Mouse (Mus musculus) left cerebral cortex, adult 2 months (tissue): ENCODE results near the gene Cc2d1a. TPM values are rescaled to one million over a fixed set of nuclear protein-coding genes. Genes with fewer than 3 reads are reported as not detected.

ENCODE experiments used
- DNase-seq, 2 experiments: peaks; one replicate each; pipeline ENCODE4 v3.0.0; 2021 to 2022; ENCODE audit warnings: low spot score in 2 of 2, mixed read lengths in 1 of 2; ENCODE audit errors: extremely low spot score in 1 of 2
- H3K27ac ChIP-seq: fragments of 200-600 bp; 2 replicates; pipeline ENCODE4 v1.8.1; 2022
- H3K4me3 ChIP-seq: fragments of 200-600 bp; 2 replicates; pipeline ENCODE4 v1.8.1; 2022
- CTCF ChIP-seq: fragments of 200-600 bp; IDR thresholded peaks from 2 replicates; pipeline ENCODE4 v1.8.1; 2022; ENCODE audit warnings: antibody characterized with exemption, mild to moderate bottlenecking, moderate library complexity
- intact Hi-C: fragments of 180-260 bp; cut with DNase I; formaldehyde crosslinking; loops from one replicate; pipeline ENCODE4 v1.15.1; 2025
- long read RNA-seq, 2 experiments: library from polyadenylated mRNA; stranded (forward); transcript quantifications; one replicate each; pipeline ENCODE4 v2.0.0; 2021; ENCODE audit warnings: borderline mapping rate in 2 of 2
- total RNA-seq, 2 experiments: library from RNA; stranded (reverse); gene quantifications; 2 replicates each; pipeline ENCODE4 v1.2.3; 2021

The Cc2d1a gene
- total RNA-seq = 10 to 100 TPM; 49.9 to 52.2 TPM
- long read RNA-seq, experiment 1, transcript Cc2d1a-201 (29 exons, 3,471 nt) = major isoform, 38 of 74 reads
- long read RNA-seq, experiment 1, partial matches to known transcripts = 13 of 74 reads
- long read RNA-seq, experiment 1, other reads (novel, unspliced or antisense) = 23 of 74 reads
- long read RNA-seq, experiment 2, transcript Cc2d1a-201 (29 exons, 3,471 nt) = major isoform, 27 of 61 reads
- long read RNA-seq, experiment 2, partial matches to known transcripts = 10 of 61 reads
- long read RNA-seq, experiment 2, other reads (novel, unspliced or antisense) = 24 of 61 reads

- peak; percentile 91 to 94 for DNase-seq
- peak within 1 kb of the TSS; percentile 60 for H3K4me3 ChIP-seq
- H3K27ac ChIP-seq = peak within 1 kb of the TSS; percentile 88
- TF ChIP-seq CTCF = no peak
- intact Hi-C loops = no loop called here
These were observed at the start of gene Cc2d1a, which contains the start of gene 4930432K21Rik for GRCm38 (mm10) chr8:84147769-84148530. Gene Cc2d1a (minus strand): TSS chr8:84147936. Gene 4930432K21Rik (plus strand): TSS chr8:84148025.

GRCm38 (mm10) chr8:84197141-84197921 is 49.6 kb upstream of the Cc2d1a start:
- no peak for TF ChIP-seq CTCF
- intact Hi-C loops = no loop called here

GRCm38 (mm10) chr8:84194224-84194743 is 46.5 kb upstream of the Cc2d1a start:
- Histone ChIP-seq H3K27ac (no peak overlapping the region), H3K4me3 (no peak overlapping the region)
- DNase-seq = no peak
- TF ChIP-seq CTCF = no peak
- intact Hi-C loops = no loop called here

More at GRCm38 (mm10) chr8:84197141-84197921, 49.6 kb upstream of the Cc2d1a start:
- DNase-seq = peak; percentile 73 to 78
- H3K4me3 ChIP-seq = peak overlapping the region; percentile 49
- peak overlapping the region; percentile 94 for H3K27ac ChIP-seq

DNA sequence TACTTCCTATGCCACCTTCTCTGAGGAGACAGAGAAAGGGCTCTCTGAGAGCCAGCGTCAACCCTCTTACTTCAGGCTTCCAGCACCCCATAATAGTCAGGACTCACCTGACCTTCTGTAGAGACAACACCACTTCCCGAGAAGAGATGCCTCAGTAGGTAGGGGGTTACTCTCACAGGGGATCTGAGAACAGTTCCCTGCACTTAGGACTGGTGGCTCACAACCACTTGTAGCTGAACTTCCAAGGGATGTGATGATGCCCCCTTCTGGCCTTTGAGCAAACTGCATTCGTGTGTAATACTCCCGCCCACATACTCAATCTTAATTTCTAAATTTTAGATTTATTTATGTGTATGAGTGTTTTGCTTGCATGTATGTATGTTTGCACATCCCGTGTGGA is 45.8 kb upstream of the Cc2d1a start:
- DNase-seq = no peak
- Histone ChIP-seq H3K27ac (no peak overlapping the region), H3K4me3 (no peak overlapping the region)
- TF ChIP-seq CTCF = peak; percentile 34
- intact Hi-C loops = no loop called here

DNA sequence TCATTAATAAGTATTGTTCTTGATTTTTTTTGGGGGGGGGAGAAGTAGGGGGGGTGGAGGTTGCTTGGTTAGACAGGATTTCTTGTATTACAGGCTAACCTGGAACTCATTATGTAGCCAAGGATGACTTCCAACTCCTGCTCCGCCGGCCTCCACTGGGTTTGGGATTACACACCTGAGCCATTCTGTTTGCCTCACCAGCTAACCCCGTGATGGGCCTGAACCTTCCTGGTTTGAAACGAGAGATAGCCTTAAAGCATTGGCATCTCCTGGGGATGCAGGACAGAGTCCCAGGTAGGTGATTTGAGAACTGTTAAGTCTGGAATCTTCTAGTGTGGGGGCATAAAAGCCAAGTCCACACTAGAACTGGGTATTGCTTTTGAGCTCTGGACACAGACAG is 45.4 kb upstream of the Cc2d1a start:
- H3K27ac ChIP-seq = no peak overlapping the region
- no peak overlapping the region for H3K4me3 ChIP-seq
- no peak for DNase-seq
- intact Hi-C loops = no loop called here
- no peak for TF ChIP-seq CTCF

GRCm38 (mm10) chr8:84192555-84192954 is 44.8 kb upstream of the Cc2d1a start:
- peak overlapping the region; percentile 28 for H3K4me3 ChIP-seq
- no peak for TF ChIP-seq CTCF
- H3K27ac ChIP-seq = peak overlapping the region; percentile 85
- DNase-seq = peak; percentile 75 to 76
- intact Hi-C loops = no loop called here

DNA sequence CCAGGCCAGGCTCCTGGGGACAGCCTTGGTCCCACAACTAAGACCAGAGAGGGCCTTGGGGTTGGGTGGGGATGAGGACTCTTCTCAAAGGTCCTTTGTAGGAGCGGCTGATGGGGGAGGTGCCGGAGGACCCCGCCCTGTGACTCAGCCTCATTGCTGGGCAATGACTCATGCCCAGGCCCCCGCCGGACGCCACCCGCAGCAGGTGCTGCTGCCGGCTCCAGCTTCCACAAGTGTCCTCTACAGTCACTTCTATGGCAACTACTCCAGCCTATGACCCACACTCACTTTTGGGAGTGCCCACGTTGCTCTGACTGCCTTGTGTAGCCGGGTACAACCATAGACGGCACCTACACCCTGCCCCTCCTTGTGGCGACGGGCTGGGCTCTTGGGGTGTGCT is 44.3 kb upstream of the Cc2d1a start:
- Histone ChIP-seq H3K27ac (peak overlapping the region; percentile 85), H3K4me3 (peak overlapping the region; percentile 28)
- no peak for DNase-seq
- intact Hi-C loops = no loop called here
- no peak for TF ChIP-seq CTCF

GRCm38 (mm10) chr8:84190191-84190867 is 42.6 kb upstream of the Cc2d1a start:
- peak; percentile 42 for TF ChIP-seq CTCF
- intact Hi-C loops = no loop called here

DNA sequence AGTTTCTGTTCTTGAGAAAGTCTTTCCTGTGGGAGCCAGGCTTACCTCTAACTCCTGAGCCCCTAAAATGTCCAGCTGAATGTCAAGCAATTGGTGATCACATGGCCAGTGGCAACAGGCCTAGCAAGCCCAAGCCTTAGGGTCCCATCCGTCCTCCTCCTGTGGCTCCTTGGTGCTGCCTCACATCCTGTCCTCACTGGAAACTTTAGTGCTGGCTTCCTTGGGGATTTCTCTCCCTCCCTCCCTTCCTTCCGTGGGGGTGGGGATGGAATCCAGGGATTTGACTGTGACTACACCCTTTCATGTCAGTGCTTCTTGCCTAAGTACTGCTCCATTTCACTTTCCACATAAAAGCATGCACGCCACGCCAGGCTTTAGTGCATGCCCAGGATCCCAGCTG is 41.9 kb upstream of the Cc2d1a start:
- TF ChIP-seq CTCF = no peak
- no peak overlapping the region for H3K4me3 ChIP-seq
- intact Hi-C loops = loop anchor here (5.0 kb wide), 1 partner anchor 83 kb away; the partner anchor contains the start of gene Ccdc130
- no peak overlapping the region for H3K27ac ChIP-seq
- DNase-seq = no peak

More at GRCm38 (mm10) chr8:84190191-84190867, 42.6 kb upstream of the Cc2d1a start:
- DNase-seq = no peak
- H3K27ac ChIP-seq = no peak overlapping the region
- no peak overlapping the region for H3K4me3 ChIP-seq

GRCm38 (mm10) chr8:84188671-84189070 is 40.9 kb upstream of the Cc2d1a start:
- H3K4me3 ChIP-seq = no peak overlapping the region
- H3K27ac ChIP-seq = no peak overlapping the region
- DNase-seq = no peak
- intact Hi-C loops = loop anchor here (5.0 kb wide), 1 partner anchor 84 kb away; the partner anchor contains the start of gene Ccdc130
- no peak for TF ChIP-seq CTCF
